Mouse (Mus musculus): ENCODE measurements around the gene 1700012A03Rik. TPM values are rescaled to one million over a fixed set of nuclear protein-coding genes. Genes with fewer than 3 reads are reported as not detected.

The 1700012A03Rik gene
- not detected in 2 replicates for polyA plus RNA-seq (2015; fragmentation: Nextera tagmentation; extraction: Ambion mirVana)

- Histone ChIP-seq H3K9me3 (ENCODE audit: control insufficient read depth, low read length) (no peaks in the 10 kb centered on the region), H3K4me1 (ENCODE audit: control insufficient read depth, insufficient read depth, low read depth, low read length) (no peaks in the 10 kb centered on the region), H3K9ac (ENCODE audit: low read depth, low read length) (no peak within 1 kb of the TSS), H3K27me3 (replicated peaks; ENCODE audit: control insufficient read depth, insufficient read depth, low read length) (no peaks in the 10 kb centered on the region), H3K4me3 (ENCODE audit: low read length) (no peak within 1 kb of the TSS), H3K4me2 (ENCODE audit: low read length) (no peak within 1 kb of the TSS), H3K27ac (ENCODE audit: low read depth, low read length) (no peak within 1 kb of the TSS), H3K36me3 (ENCODE audit: control insufficient read depth, insufficient read depth, low read length) (no peaks in the 10 kb centered on the region)
- 83% methylated on average over 3 of the region's 3 CpGs for WGBS
- ATAC-seq, result no peak
These were observed at the start of gene 1700012A03Rik for GRCm38 (mm10) chr6:32049951-32050345. TSS of gene 1700012A03Rik (plus strand) at chr6:32050246.

GRCm38 (mm10) chr6:32004228-32004627 is 45.8 kb upstream of the 1700012A03Rik start:
- 0 out of 2 replicates have a peak, but pooled peaks cover 3% of the 10 kb centered on the region for H3K9me3 ChIP-seq (ENCODE audit: control insufficient read depth, low read length)
- no peaks in the 10 kb centered on the region for H3K4me1 ChIP-seq (ENCODE audit: control insufficient read depth, insufficient read depth, low read depth, low read length)
- H3K9ac ChIP-seq (ENCODE audit: low read depth, low read length), result no peak overlapping the region
- no peak overlapping the region for H3K27ac ChIP-seq (ENCODE audit: low read depth, low read length)
- H3K27me3 ChIP-seq (replicated peaks; ENCODE audit: control insufficient read depth, insufficient read depth, low read length), result no peaks in the 10 kb centered on the region
- no peaks in the 10 kb centered on the region for H3K36me3 ChIP-seq (ENCODE audit: control insufficient read depth, insufficient read depth, low read length)
- no peak for ATAC-seq
- 80% methylated on average over 10 of the region's 10 CpGs for WGBS
- H3K4me2 ChIP-seq (ENCODE audit: low read length), result no peak overlapping the region
- H3K4me3 ChIP-seq (ENCODE audit: low read length), result no peak overlapping the region

DNA sequence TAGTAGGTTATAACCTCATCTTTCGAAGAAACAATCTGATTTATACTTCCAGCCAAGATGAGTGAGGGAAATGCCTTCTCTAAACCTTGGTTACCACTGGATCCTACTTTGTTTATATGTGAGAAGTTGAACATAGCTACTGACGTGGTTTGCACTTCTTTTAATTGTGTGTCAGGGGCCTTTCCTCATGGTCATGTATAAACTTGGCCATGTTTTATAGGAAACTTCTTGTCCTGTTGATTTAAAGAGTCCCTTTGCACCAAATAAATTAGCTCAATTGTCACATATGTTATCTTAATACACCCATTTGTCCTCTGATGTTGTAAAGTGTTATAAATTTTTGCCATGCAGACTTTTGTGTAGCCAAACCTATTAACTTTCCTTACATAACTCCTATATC is 44.1 kb upstream of the 1700012A03Rik start:
- ATAC-seq, result no peak
- Histone ChIP-seq H3K4me2 (ENCODE audit: low read length) (no peak overlapping the region), H3K27me3 (replicated peaks; ENCODE audit: control insufficient read depth, insufficient read depth, low read length) (no peaks in the 10 kb centered on the region), H3K4me1 (ENCODE audit: control insufficient read depth, insufficient read depth, low read depth, low read length) (no peaks in the 10 kb centered on the region), H3K9ac (ENCODE audit: low read depth, low read length) (no peak overlapping the region), H3K9me3 (ENCODE audit: control insufficient read depth, low read length) (0 out of 2 replicates have a peak, but pooled peaks cover 3% of the 10 kb centered on the region), H3K4me3 (ENCODE audit: low read length) (no peak overlapping the region), H3K27ac (ENCODE audit: low read depth, low read length) (no peak overlapping the region), H3K36me3 (ENCODE audit: control insufficient read depth, insufficient read depth, low read length) (no peaks in the 10 kb centered on the region)
- WGBS, result 92% methylated on average over 2 of the region's 2 CpGs

- WGBS, result 90% methylated on average over 6 of the region's 6 CpGs
- H3K36me3 ChIP-seq (ENCODE audit: control insufficient read depth, insufficient read depth, low read length), result no peaks in the 10 kb centered on the region
- H3K9me3 ChIP-seq (ENCODE audit: control insufficient read depth, low read length), result 0 out of 2 replicates have a peak, but pooled peaks cover 3% of the 10 kb centered on the region
- H3K9ac ChIP-seq (ENCODE audit: low read depth, low read length), result no peak overlapping the region
- H3K4me2 ChIP-seq (ENCODE audit: low read length), result no peak overlapping the region
- no peak overlapping the region for H3K4me3 ChIP-seq (ENCODE audit: low read length)
- H3K4me1 ChIP-seq (ENCODE audit: control insufficient read depth, insufficient read depth, low read depth, low read length), result no peaks in the 10 kb centered on the region
- no peak overlapping the region for H3K27ac ChIP-seq (ENCODE audit: low read depth, low read length)
- no peaks in the 10 kb centered on the region for H3K27me3 ChIP-seq (replicated peaks; ENCODE audit: control insufficient read depth, insufficient read depth, low read length)
- ATAC-seq, result no peak
These were observed 43.7 kb upstream of the 1700012A03Rik start for GRCm38 (mm10) chr6:32006382-32006781.

GRCm38 (mm10) chr6:32007336-32007735 is 42.7 kb upstream of the 1700012A03Rik start:
- H3K36me3 ChIP-seq (ENCODE audit: control insufficient read depth, insufficient read depth, low read length), result no peaks in the 10 kb centered on the region
- H3K27ac ChIP-seq (ENCODE audit: low read depth, low read length), result no peak overlapping the region
- H3K9ac ChIP-seq (ENCODE audit: low read depth, low read length), result no peak overlapping the region
- 0 out of 2 replicates have a peak, but pooled peaks cover 3% of the 10 kb centered on the region for H3K9me3 ChIP-seq (ENCODE audit: control insufficient read depth, low read length)
- no peak overlapping the region for H3K4me2 ChIP-seq (ENCODE audit: low read length)
- WGBS, result 95% methylated on average over 3 of the region's 3 CpGs
- no peak overlapping the region for H3K4me3 ChIP-seq (ENCODE audit: low read length)
- no peaks in the 10 kb centered on the region for H3K27me3 ChIP-seq (replicated peaks; ENCODE audit: control insufficient read depth, insufficient read depth, low read length)
- no peak for ATAC-seq
- H3K4me1 ChIP-seq (ENCODE audit: control insufficient read depth, insufficient read depth, low read depth, low read length), result no peaks in the 10 kb centered on the region

DNA sequence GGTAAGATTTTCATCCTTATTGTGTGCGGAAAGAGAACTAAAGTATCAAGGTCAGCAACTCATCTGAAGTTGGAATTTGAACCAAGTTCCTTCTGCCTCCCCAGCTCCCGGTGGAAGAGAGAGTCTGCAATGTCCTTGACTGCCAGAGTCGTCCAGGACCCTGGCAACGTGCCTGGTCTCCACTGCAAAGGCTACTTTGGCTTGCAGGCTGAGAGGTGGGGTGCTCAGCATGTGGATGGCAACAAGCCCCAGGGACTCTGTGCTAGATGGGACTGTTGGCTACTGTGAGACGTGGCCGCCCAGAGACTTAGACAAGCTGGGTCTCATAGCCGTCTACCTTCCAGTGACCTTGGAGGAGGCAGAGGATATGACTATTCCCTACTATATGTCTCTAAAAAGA is 33.2 kb upstream of the 1700012A03Rik start:
- no peaks in the 10 kb centered on the region for H3K36me3 ChIP-seq (ENCODE audit: control insufficient read depth, insufficient read depth, low read length)
- H3K27me3 ChIP-seq (replicated peaks; ENCODE audit: control insufficient read depth, insufficient read depth, low read length), result no peaks in the 10 kb centered on the region
- no peak overlapping the region for H3K27ac ChIP-seq (ENCODE audit: low read depth, low read length)

GRCm38 (mm10) chr6:32017406-32018104 is 32.5 kb upstream of the 1700012A03Rik start:
- no peaks in the 10 kb centered on the region; the same call in 1 of the 2 replicates for H3K4me1 ChIP-seq (ENCODE audit: control insufficient read depth, insufficient read depth, low read depth, low read length)
- peak overlapping the region; percentile 31; the same call in 1 of the 2 replicates for H3K27ac ChIP-seq (ENCODE audit: low read depth, low read length)
- H3K4me2 ChIP-seq (ENCODE audit: low read length), result no peak overlapping the region
- WGBS, result 55% methylated on average over 14 of the region's 14 CpGs
- no peaks in the 10 kb centered on the region for H3K36me3 ChIP-seq (ENCODE audit: control insufficient read depth, insufficient read depth, low read length)
- H3K9ac ChIP-seq (ENCODE audit: low read depth, low read length), result no peak overlapping the region
- no peak overlapping the region for H3K4me3 ChIP-seq (ENCODE audit: low read length)
- peak; percentile 87 for ATAC-seq
- no peaks in the 10 kb centered on the region for H3K27me3 ChIP-seq (replicated peaks; ENCODE audit: control insufficient read depth, insufficient read depth, low read length)
- no peaks in the 10 kb centered on the region for H3K9me3 ChIP-seq (ENCODE audit: control insufficient read depth, low read length)

More for the DNA sequence above, 33.2 kb upstream of the 1700012A03Rik start:
- 68% methylated on average over 7 of the region's 7 CpGs for WGBS
- Histone ChIP-seq H3K4me1 (ENCODE audit: control insufficient read depth, insufficient read depth, low read depth, low read length) (no peaks in the 10 kb centered on the region; the same call in 1 of the 2 replicates), H3K9ac (ENCODE audit: low read depth, low read length) (no peak overlapping the region), H3K4me2 (ENCODE audit: low read length) (no peak overlapping the region), H3K4me3 (ENCODE audit: low read length) (no peak overlapping the region), H3K9me3 (ENCODE audit: control insufficient read depth, low read length) (no peaks in the 10 kb centered on the region)
- peak; percentile 60; the same call in 1 of the 2 replicates for ATAC-seq

DNA sequence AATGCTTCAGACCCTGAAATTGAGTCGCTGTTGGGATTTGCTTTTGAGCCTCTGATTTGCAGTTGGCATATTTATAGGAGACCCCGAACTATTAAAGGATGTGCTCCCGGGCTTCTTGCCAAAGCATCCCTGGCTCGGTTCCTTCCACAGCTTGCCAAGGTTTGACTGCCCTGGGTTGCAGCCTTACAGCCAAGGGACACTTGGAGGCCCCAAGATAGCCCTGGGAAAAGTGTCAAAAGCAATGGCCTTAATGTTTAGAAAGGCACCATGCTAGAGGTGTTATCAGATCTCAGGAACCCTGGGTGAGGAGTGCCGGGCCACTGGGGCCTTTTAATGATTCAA is 32.0 kb upstream of the 1700012A03Rik start:
- no peak overlapping the region for H3K4me3 ChIP-seq (ENCODE audit: low read length)
- 50% methylated on average over 5 of the region's 5 CpGs for whole genome bisulfite sequencing
- H3K4me2 ChIP-seq (ENCODE audit: low read length), result no peak overlapping the region
- no peaks in the 10 kb centered on the region; the same call in 1 of the 2 replicates for H3K4me1 ChIP-seq (ENCODE audit: control insufficient read depth, insufficient read depth, low read depth, low read length)
- H3K9ac ChIP-seq (ENCODE audit: low read depth, low read length), result no peak overlapping the region
- H3K36me3 ChIP-seq (ENCODE audit: control insufficient read depth, insufficient read depth, low read length), result no peaks in the 10 kb centered on the region
- H3K9me3 ChIP-seq (ENCODE audit: control insufficient read depth, low read length), result no peaks in the 10 kb centered on the region
- ATAC-seq, result peak; percentile 84; the same call in 1 of the 2 replicates
- H3K27me3 ChIP-seq (replicated peaks; ENCODE audit: control insufficient read depth, insufficient read depth, low read length), result no peaks in the 10 kb centered on the region
- H3K27ac ChIP-seq (ENCODE audit: low read depth, low read length), result no peak overlapping the region

GRCm38 (mm10) chr6:32021853-32022536 is 28.1 kb upstream of the 1700012A03Rik start:
- Histone ChIP-seq H3K27ac (ENCODE audit: low read depth, low read length) (no peak overlapping the region), H3K4me3 (ENCODE audit: low read length) (no peak overlapping the region), H3K9ac (ENCODE audit: low read depth, low read length) (no peak overlapping the region), H3K36me3 (ENCODE audit: control insufficient read depth, insufficient read depth, low read length) (no peaks in the 10 kb centered on the region), H3K4me1 (ENCODE audit: control insufficient read depth, insufficient read depth, low read depth, low read length) (no peaks in the 10 kb centered on the region; the same call in 1 of the 2 replicates), H3K4me2 (ENCODE audit: low read length) (no peak overlapping the region), H3K27me3 (replicated peaks; ENCODE audit: control insufficient read depth, insufficient read depth, low read length) (no peaks in the 10 kb centered on the region), H3K9me3 (ENCODE audit: control insufficient read depth, low read length) (no peaks in the 10 kb centered on the region)
- WGBS, result 76% methylated on average over 10 of the region's 10 CpGs
- ATAC-seq, result no peak
